Mouse (Mus musculus) retina, embryonic 14.5 days (tissue): ENCODE data around the gene Abi3bp.

Experiments
- DNase-seq: peaks from one replicate; pipeline ENCODE4 v3.0.0-alpha.2; 2015; ENCODE audit warnings: low spot score

Gene Abi3bp

GRCm38 (mm10) chr16:56503941-56504340 lies 26.3 kb downstream of the Abi3bp start:
- DNase-seq = no peak

GRCm38 (mm10) chr16:56518024-56518423 lies 40.3 kb downstream of the Abi3bp start:
- DNase-seq = no peak

GRCm38 (mm10) chr16:56524359-56524758 lies 46.7 kb downstream of the Abi3bp start:
- DNase-seq = peak; percentile 32

- DNase-seq = no peak
These were observed 48.8 kb downstream of the Abi3bp start for GRCm38 (mm10) chr16:56526482-56526881.

- DNase-seq = no peak
These were observed 50.5 kb downstream of the Abi3bp start for GRCm38 (mm10) chr16:56528079-56528688.

- DNase-seq = no peak
These were observed 101.9 kb downstream of the Abi3bp start for GRCm38 (mm10) chr16:56579536-56579935.

- DNase-seq = no peak
These were observed 115.9 kb downstream of the Abi3bp start for GRCm38 (mm10) chr16:56593581-56593980.

GRCm38 (mm10) chr16:56594866-56595265 lies 117.2 kb downstream of the Abi3bp start:
- no peak for DNase-seq

GRCm38 (mm10) chr16:56598427-56598826 lies 120.7 kb downstream of the Abi3bp start:
- no peak for DNase-seq

- DNase-seq = no peak
These were observed 124.7 kb downstream of the Abi3bp start for GRCm38 (mm10) chr16:56602394-56602793.

- no peak for DNase-seq
These were observed 132.9 kb downstream of the Abi3bp start for GRCm38 (mm10) chr16:56610572-56610971.

GRCm38 (mm10) chr16:56611096-56611867 lies 133.6 kb downstream of the Abi3bp start:
- DNase-seq = peak; percentile 28

GRCm38 (mm10) chr16:56638544-56638943 lies 160.9 kb downstream of the Abi3bp start:
- no peak for DNase-seq

- DNase-seq = peak; percentile 50
These were observed 167.6 kb downstream of the Abi3bp start for GRCm38 (mm10) chr16:56645251-56645650.

GRCm38 (mm10) chr16:56646382-56647172 lies 168.9 kb downstream of the Abi3bp start:
- no peak for DNase-seq

GRCm38 (mm10) chr16:56655193-56655910 lies 177.7 kb downstream of the Abi3bp start:
- no peak for DNase-seq

- DNase-seq = no peak
These were observed 181.2 kb downstream of the Abi3bp start for GRCm38 (mm10) chr16:56658866-56659265.

- no peak for DNase-seq
These were observed 191.8 kb downstream of the Abi3bp start for GRCm38 (mm10) chr16:56669520-56669919.

- no peak for DNase-seq
These were observed 193.3 kb downstream of the Abi3bp start for GRCm38 (mm10) chr16:56670941-56671340.

- DNase-seq = no peak
These were observed 195.7 kb downstream of the Abi3bp start for GRCm38 (mm10) chr16:56673420-56673819.

- peak; percentile 52 for DNase-seq
These were observed 199.5 kb downstream of the Abi3bp start for GRCm38 (mm10) chr16:56677146-56677545.

GRCm38 (mm10) chr16:56681010-56681645 lies 203.4 kb downstream of the Abi3bp start:
- DNase-seq = peak; percentile 44
